Mouse (Mus musculus) lung, postnatal 0 days (tissue): ENCODE measurements at regions not wholly inside any gene's neighbourhood (a gene's known extent, or its start where the extent isn't known, plus 50 kb on each side); places are given as distances from the start of the nearest gene placed in this dataset.

Experiments
- CTCF ChIP-seq: IDR thresholded peaks from 2 replicates; pipeline ENCODE4 v1.5.1; 2016; ENCODE audit warnings: antibody characterized with exemption, mild to moderate bottlenecking
- EP300 ChIP-seq: IDR thresholded peaks from 2 replicates; pipeline ENCODE4 v1.6.1; 2016; ENCODE audit warnings: antibody characterized with exemption, mild to moderate bottlenecking, control low read depth

DNA sequence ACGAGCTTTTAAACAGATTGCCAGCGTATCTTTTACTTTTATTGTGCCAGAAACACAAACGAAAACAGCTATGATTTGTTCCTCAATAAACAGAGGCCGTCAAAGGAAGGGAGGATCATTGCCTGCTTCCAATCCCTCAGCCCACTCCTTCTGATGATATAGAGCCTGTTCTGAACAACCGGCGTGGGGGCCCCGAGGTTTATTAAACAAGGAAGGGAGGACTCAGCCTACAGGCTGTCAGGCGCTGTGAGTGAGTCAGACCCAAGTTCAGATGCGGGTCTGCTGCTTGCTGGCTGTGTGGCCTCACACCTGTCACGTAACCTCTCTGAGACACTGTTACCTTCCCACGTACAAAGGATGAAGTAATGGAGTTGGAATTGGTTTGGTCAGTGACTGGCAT, 68.1 kb upstream of the Kazn start:
- TF ChIP-seq CTCF, result no peak
- TF ChIP-seq EP300, result no peak
